Mouse (Mus musculus) C2C12 (cell line): Measurements from ENCODE around the gene Pcdh19. TPM values are rescaled to one million over a fixed set of nuclear protein-coding genes. Genes with fewer than 3 reads are reported as not detected.

ENCODE experiments used
- H3K27me3 ChIP-seq: one replicate; pipeline ENCODE4 v1.6.1; 2011; ENCODE audit not compliant: control insufficient read depth, insufficient read depth, insufficient read length
- H3K36me3 ChIP-seq: one replicate; pipeline ENCODE4 v1.6.1; 2011; ENCODE audit not compliant: control insufficient read depth, insufficient read depth
- H3K4me3 ChIP-seq: one replicate; pipeline ENCODE4 v1.5.1; 2011; ENCODE audit warnings: mild to moderate bottlenecking, control low read depth; ENCODE audit not compliant: poor library complexity, insufficient read depth, severe bottlenecking
- H3K79me2 ChIP-seq: one replicate; pipeline ENCODE4 v1.6.1; 2011; ENCODE audit not compliant: control insufficient read depth, insufficient read depth
- H3K79me3 ChIP-seq: one replicate; pipeline ENCODE4 v1.6.1; 2011; ENCODE audit warnings: low read depth, control low read depth
- H3ac ChIP-seq: one replicate; pipeline ENCODE3; 2011; ENCODE audit warnings: low read depth; ENCODE audit not compliant: control insufficient read depth, insufficient read length
- CEBPB ChIP-seq: IDR thresholded peaks from one replicate; pipeline ENCODE4 v1.6.1; 2011; ENCODE audit warnings: low read depth, mild to moderate bottlenecking, control low read depth, moderate library complexity
- CTCF ChIP-seq: IDR thresholded peaks from one replicate; pipeline ENCODE4 v1.5.1; 2011; ENCODE audit not compliant: control insufficient read depth, insufficient read depth, insufficient read length
- FOSL1 ChIP-seq: IDR thresholded peaks from one replicate; pipeline ENCODE4 v1.8.0; 2011; ENCODE audit warnings: mild to moderate bottlenecking, low read length; ENCODE audit not compliant: poor library complexity, insufficient read depth, severe bottlenecking
- MAX ChIP-seq: IDR thresholded peaks from one replicate; pipeline ENCODE4 v1.6.1; 2011; ENCODE audit warnings: mild to moderate bottlenecking, control low read depth
- MYOD1 ChIP-seq: IDR thresholded peaks from one replicate; pipeline ENCODE4 v1.6.1; 2011; ENCODE audit warnings: low read depth; ENCODE audit not compliant: control insufficient read depth, insufficient read length
- MYOG ChIP-seq: IDR thresholded peaks from one replicate; pipeline ENCODE4 v1.6.1; 2011; ENCODE audit not compliant: control insufficient read depth, insufficient read length; ENCODE audit errors: extremely low read depth
- USF1 ChIP-seq: IDR thresholded peaks from one replicate; pipeline ENCODE4 v1.6.1; 2011; ENCODE audit warnings: low read depth, mild to moderate bottlenecking, control low read depth, moderate library complexity
- polyA plus RNA-seq: library from polyadenylated mRNA; unstranded; fragments of >200 nt; fragmentation: generic; extraction: Trizol; gene quantifications from one replicate; pipeline ENCODE4 v1.2.1, GENCODE M21; 2012; ENCODE audit warnings: missing spikeins

Pcdh19 gene
- polyA plus RNA-seq, 1 experiment: 8.8 TPM

DNA sequence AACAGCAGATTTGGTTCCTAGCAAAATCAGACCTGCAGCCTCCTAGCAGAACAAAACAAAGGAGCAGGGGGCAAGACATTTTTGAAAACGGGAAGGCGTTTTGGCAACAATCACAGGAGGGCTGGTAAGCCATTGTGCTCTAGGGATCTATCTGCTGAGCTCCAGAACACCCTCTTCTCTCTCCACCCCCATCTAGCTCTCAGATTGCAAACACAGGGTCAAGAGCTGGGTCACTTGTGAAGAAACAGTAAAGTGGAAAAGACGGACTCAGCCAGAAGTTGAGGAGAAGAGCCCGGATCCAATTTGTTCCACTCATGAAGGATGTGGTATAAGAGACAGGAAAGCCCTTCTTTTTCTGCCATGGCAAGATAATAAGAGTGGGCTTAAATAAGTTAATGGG is 7.7 kb upstream of the Pcdh19 start:
- H3K79me3 ChIP-seq: no peaks in the 10 kb centered on the region
- H3K4me3 ChIP-seq: no peak overlapping the region
- no peak for TF ChIP-seq CEBPB
- no peak for TF ChIP-seq USF1
- TF ChIP-seq MYOD1: no peak
- TF ChIP-seq CTCF: no peak
- no peak for TF ChIP-seq FOSL1
- TF ChIP-seq MYOG: no peak
- TF ChIP-seq MAX: no peak
- no peaks in the 10 kb centered on the region for H3K79me2 ChIP-seq
- no peaks in the 10 kb centered on the region for H3K27me3 ChIP-seq
- H3ac ChIP-seq: no peak overlapping the region
- H3K36me3 ChIP-seq: no peaks in the 10 kb centered on the region

DNA sequence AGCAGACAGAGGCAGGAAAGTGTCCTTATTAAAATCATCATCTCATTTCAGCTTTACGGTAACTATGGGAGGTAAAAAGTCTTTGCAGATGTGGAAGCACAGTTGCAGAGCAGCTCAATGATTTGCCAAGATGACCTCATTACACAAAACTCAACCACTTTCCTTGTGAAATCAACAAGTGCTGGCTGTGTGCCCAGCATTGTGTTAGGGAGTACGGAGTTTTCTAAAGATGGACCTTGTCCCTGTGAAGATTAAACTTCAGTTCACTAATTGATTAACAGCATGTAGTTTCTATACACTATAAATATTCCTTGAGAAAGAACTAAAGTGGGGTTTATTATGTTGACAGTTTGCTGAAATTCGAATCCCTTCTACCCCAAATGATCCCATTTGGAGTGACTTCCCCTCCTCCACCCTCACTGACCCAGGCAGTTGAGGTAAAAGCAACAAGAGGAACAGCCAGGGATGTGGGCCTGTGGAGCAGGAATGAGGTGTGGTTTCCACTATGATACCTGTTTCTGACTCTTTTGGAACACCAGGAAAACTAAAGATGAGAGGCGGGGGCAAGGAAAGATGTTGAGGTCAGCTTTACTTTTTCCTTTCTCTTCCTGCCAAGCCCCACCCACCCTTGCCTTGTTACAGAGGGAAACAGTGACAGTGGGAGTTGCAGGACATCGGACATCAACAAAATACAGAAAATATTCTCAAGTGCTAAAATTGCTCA is 4.4 kb upstream of the Pcdh19 start:
- Histone ChIP-seq H3ac (no peak overlapping the region), H3K79me3 (no peaks in the 10 kb centered on the region), H3K79me2 (peaks cover 5% of the 10 kb centered on the region), H3K36me3 (no peaks in the 10 kb centered on the region), H3K4me3 (no peak overlapping the region), H3K27me3 (no peaks in the 10 kb centered on the region)
- TF ChIP-seq MAX (no peak), CEBPB (no peak), FOSL1 (no peak), MYOG (no peak), MYOD1 (no peak), CTCF (no peak), USF1 (no peak)

DNA sequence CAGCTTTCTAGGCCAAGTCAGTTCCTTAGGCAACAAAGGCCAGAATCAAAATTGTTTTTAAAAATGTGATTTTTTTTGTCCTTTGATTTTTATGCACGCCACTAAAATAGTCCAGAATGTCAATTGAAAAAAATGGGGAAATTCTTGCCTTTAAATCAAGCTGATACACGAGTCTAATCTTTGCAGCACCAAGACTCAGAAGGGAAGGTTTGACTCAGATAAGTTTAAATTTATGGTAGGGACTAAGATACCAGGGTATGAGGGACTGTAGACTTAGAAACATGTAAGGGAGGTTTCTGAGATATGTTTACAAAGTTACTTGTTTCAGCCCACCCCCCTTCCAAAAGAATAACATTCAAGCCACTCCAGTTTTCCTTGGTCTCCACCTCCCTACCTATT is 3.6 kb upstream of the Pcdh19 start:
- TF ChIP-seq MAX (no peak), CEBPB (no peak), CTCF (no peak), FOSL1 (no peak), MYOD1 (no peak), MYOG (no peak), USF1 (no peak)
- Histone ChIP-seq H3K79me3 (peaks cover 1% of the 10 kb centered on the region), H3K79me2 (peaks cover 13% of the 10 kb centered on the region), H3ac (no peak overlapping the region), H3K36me3 (no peaks in the 10 kb centered on the region), H3K4me3 (no peak overlapping the region), H3K27me3 (no peaks in the 10 kb centered on the region)

DNA sequence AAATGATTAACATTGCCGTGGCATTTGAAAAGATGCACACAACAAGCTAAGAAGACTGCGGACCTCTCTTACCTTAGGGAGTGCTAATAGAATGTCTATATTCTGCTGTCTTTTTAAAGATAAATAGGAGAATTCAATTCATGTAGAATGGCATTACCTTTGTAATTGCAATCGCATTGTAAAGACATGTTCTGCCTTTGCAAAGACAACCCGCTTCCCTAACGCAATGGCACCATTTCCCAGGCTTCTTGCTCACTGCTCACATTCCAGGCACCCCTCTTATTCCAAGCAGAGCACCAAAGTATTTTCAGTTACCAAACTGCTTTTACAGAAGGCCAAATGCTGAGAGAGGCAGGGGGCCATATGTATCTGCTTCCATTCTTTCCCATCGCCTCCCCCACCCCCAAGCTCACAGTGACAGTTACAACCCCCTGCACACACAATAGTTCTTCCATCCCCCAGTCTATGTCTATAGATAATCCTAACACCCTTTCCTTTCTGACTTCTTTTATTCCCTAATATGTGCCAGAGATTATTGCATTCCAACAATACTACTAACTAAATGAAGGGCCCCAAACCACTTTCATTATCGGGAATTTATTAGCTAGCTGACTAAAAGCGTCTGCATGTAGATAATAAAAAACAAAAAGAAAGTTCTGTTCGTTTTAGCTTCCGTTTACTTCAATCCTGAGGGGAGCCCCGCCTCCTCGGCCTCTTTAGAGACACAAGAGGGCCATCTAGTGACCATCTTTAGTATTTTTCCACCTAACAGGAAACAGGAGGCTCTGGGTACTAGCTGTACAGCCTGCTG is 3.0 kb upstream of the Pcdh19 start:
- Histone ChIP-seq H3K4me3 (no peak overlapping the region), H3K79me3 (peaks cover 1% of the 10 kb centered on the region), H3K36me3 (no peaks in the 10 kb centered on the region), H3ac (no peak overlapping the region), H3K27me3 (no peaks in the 10 kb centered on the region), H3K79me2 (peaks cover 19% of the 10 kb centered on the region)
- no peak for TF ChIP-seq CEBPB
- no peak for TF ChIP-seq MAX
- TF ChIP-seq MYOD1: no peak
- no peak for TF ChIP-seq FOSL1
- TF ChIP-seq USF1: no peak
- TF ChIP-seq CTCF: no peak
- no peak for TF ChIP-seq MYOG

DNA sequence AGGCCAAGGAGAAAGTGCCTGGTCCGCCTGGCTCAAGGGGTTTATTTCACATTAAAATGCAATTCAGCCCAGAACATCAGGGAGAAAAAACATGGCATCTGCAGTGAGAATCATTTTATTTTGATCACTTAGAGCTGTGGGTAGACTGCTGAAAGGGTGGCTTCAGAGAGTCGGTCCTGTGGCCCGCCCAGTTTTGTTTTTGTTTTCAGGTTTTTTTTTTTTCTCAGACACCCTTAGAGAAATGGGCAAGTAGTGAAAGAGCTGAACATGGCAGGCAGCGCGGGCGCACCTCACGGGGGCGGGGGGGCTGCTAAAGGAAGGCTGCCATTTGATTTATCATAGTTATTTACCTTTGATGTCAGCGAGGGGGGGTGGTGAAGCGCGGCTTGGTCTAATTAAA is 2.0 kb upstream of the Pcdh19 start:
- H3K27me3 ChIP-seq: no peaks in the 10 kb centered on the region
- peaks cover 11% of the 10 kb centered on the region for H3K79me3 ChIP-seq
- H3K79me2 ChIP-seq: peaks cover 29% of the 10 kb centered on the region
- peaks cover 2% of the 10 kb centered on the region for H3K36me3 ChIP-seq
- no peak overlapping the region for H3K4me3 ChIP-seq
- TF ChIP-seq CTCF (no peak), MYOG (no peak), USF1 (no peak), FOSL1 (no peak), CEBPB (no peak), MYOD1 (no peak), MAX (no peak)
- no peak overlapping the region for H3ac ChIP-seq
